Mouse (Mus musculus) gastrocnemius, adult 8-10 months (tissue): ENCODE data around the gene Pacs1. TPM values are rescaled to one million over a fixed set of nuclear protein-coding genes. Genes with fewer than 3 reads are reported as not detected.

Source experiments
- DNase-seq, 2 experiments: peaks; one replicate each; pipeline ENCODE4 v3.0.0; 2022; ENCODE audit warnings: low spot score in 2 of 2
- total RNA-seq, 4 experiments: library from RNA; stranded (reverse); gene quantifications; 2 replicates each; pipeline ENCODE4 v1.2.4; 2022

The Pacs1 gene
- 1 to 10 TPM; 4.5 to 6.6 (median 5.4) TPM for total RNA-seq

- peak; percentile 75 to 81 for DNase-seq
These were observed at the start of gene Pacs1 for GRCm38 (mm10) chr19:5272801-5273733. Pacs1 (minus strand) TSS chr19:5273119.

- no peak for DNase-seq
These were observed 40.3 kb upstream of the Pacs1 start for GRCm38 (mm10) chr19:5313189-5313588.

GRCm38 (mm10) chr19:5309025-5309424 is 36.1 kb upstream of the Pacs1 start:
- DNase-seq = no peak

GRCm38 (mm10) chr19:5306968-5307734 is 34.2 kb upstream of the Pacs1 start:
- DNase-seq = no peak

GRCm38 (mm10) chr19:5306279-5306678 is 33.4 kb upstream of the Pacs1 start:
- DNase-seq = no peak

- no peak for DNase-seq
These were observed 29.5 kb upstream of the Pacs1 start for GRCm38 (mm10) chr19:5302455-5302854.

- DNase-seq = no peak
These were observed 27.7 kb upstream of the Pacs1 start for GRCm38 (mm10) chr19:5300588-5300987.

- DNase-seq = no peak
These were observed 25.2 kb upstream of the Pacs1 start, which contains the start of gene Gal3st3 for GRCm38 (mm10) chr19:5297903-5298800. Gal3st3 (plus strand) TSS chr19:5298331.

GRCm38 (mm10) chr19:5296630-5297029 is 23.7 kb upstream of the Pacs1 start:
- no peak for DNase-seq

GRCm38 (mm10) chr19:5295736-5296075 is 22.8 kb upstream of the Pacs1 start:
- no peak for DNase-seq

- peak; percentile 98 for DNase-seq
These were observed 22.2 kb upstream of the Pacs1 start, which contains the start of gene Sf3b2 for GRCm38 (mm10) chr19:5294972-5295735. Sf3b2 (minus strand) TSS chr19:5295455.

GRCm38 (mm10) chr19:5278381-5278780 is 5.5 kb upstream of the Pacs1 start:
- DNase-seq = no peak

GRCm38 (mm10) chr19:5277140-5277539 is 4.2 kb upstream of the Pacs1 start:
- no peak for DNase-seq

GRCm38 (mm10) chr19:5276531-5276930 is 3.6 kb upstream of the Pacs1 start:
- no peak for DNase-seq

GRCm38 (mm10) chr19:5275736-5276135 is 2.8 kb upstream of the Pacs1 start:
- no peak for DNase-seq

- DNase-seq = no peak
These were observed 1.7 kb upstream of the Pacs1 start for GRCm38 (mm10) chr19:5274641-5275040.

- no peak for DNase-seq
These were observed 997 bp upstream of the Pacs1 start for GRCm38 (mm10) chr19:5273916-5274315.

GRCm38 (mm10) chr19:5272326-5272795 is 558 bp downstream of the Pacs1 start:
- no peak for DNase-seq

GRCm38 (mm10) chr19:5271430-5271829 is 1.5 kb downstream of the Pacs1 start:
- DNase-seq = no peak

- DNase-seq = no peak
These were observed 3.5 kb downstream of the Pacs1 start for GRCm38 (mm10) chr19:5269392-5269791.
